Mouse (Mus musculus): Measurements from ENCODE around the gene Mlycd. TPM values are rescaled to one million over a fixed set of nuclear protein-coding genes. Genes with fewer than 3 reads are reported as not detected.

Mlycd gene
- polyA plus RNA-seq, 1 experiment from 2014 or later = 15.3 TPM

- Histone ChIP-seq H3K27me3 (no peaks in the 10 kb centered on the region), H3K4me3 (replicated peaks) (no peak overlapping the region), H3K4me2 (replicated peaks) (no peak overlapping the region), H3K9me3 (replicated peaks) (no peaks in the 10 kb centered on the region), H3K27ac (replicated peaks) (peak overlapping the region; percentile 40; the same call in 1 of the 2 replicates), H3K9ac (no peak overlapping the region), H3K4me1 (peaks cover 51% of the 10 kb centered on the region), H3K36me3 (no peaks in the 10 kb centered on the region)
- 70% methylated on average over 10 of the region's 10 CpGs for WGBS
- no peak for ATAC-seq (ENCODE audit: insufficient number of reproducible peaks, low FRiP score, low TSS enrichment, low read depth)
Observed at GRCm38 (mm10) chr8:119424740-119425139, 30.1 kb downstream of the Mlycd start.

- Histone ChIP-seq H3K9ac (no peak overlapping the region), H3K36me3 (no peaks in the 10 kb centered on the region), H3K27ac (replicated peaks) (peak overlapping the region; percentile 39; the same call in 1 of the 2 replicates), H3K4me3 (replicated peaks) (no peak overlapping the region), H3K4me1 (peaks cover 50% of the 10 kb centered on the region), H3K4me2 (replicated peaks) (no peak overlapping the region), H3K9me3 (replicated peaks) (no peaks in the 10 kb centered on the region), H3K27me3 (no peaks in the 10 kb centered on the region)
- WGBS = 82% methylated on average over 10 of the region's 10 CpGs
- no peak for ATAC-seq (ENCODE audit: insufficient number of reproducible peaks, low FRiP score, low TSS enrichment, low read depth)
Observed at GRCm38 (mm10) chr8:119425533-119425932, 30.9 kb downstream of the Mlycd start.

DNA sequence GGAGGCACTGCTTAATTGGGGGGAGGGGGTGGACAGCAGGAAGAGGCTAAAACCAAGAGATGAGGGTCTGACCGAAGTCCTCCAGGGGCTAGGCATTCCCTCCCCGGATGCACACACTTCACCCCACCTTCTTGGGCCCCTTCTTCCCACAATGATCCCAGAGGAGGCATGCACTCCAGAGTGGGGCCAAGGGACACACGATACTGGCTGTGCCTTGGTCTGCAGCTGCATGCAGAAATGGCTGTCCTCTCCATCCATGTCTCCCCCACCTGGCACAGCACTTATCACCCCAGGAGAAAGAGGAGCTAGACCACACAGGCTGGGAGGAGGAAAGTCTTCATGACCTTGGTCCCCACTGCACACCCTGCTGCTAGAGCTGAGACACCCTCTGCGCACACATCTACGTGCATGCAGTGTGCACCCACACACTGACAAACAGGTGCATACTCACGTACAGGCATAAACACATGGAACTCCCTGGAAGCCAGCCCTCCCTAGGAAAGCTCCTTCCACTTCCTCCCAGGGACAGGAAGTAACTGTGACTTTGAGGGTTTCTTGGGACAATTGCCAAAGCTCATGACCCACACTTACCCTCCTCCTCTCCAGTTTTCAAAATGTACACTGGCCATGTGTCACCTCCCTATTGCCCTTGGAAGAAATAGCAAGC is 31.5 kb downstream of the Mlycd start:
- H3K4me2 ChIP-seq (replicated peaks) = no peak overlapping the region
- H3K27ac ChIP-seq (replicated peaks) = peak overlapping the region; percentile 39; the same call in 1 of the 2 replicates
- H3K4me1 ChIP-seq = peaks cover 50% of the 10 kb centered on the region
- no peak for ATAC-seq (ENCODE audit: insufficient number of reproducible peaks, low FRiP score, low TSS enrichment, low read depth)
- H3K27me3 ChIP-seq = no peaks in the 10 kb centered on the region
- H3K36me3 ChIP-seq = no peaks in the 10 kb centered on the region
- no peak overlapping the region for H3K4me3 ChIP-seq (replicated peaks)
- H3K9ac ChIP-seq = no peak overlapping the region
- WGBS = 80% methylated on average over 6 of the region's 6 CpGs
- H3K9me3 ChIP-seq (replicated peaks) = no peaks in the 10 kb centered on the region

DNA sequence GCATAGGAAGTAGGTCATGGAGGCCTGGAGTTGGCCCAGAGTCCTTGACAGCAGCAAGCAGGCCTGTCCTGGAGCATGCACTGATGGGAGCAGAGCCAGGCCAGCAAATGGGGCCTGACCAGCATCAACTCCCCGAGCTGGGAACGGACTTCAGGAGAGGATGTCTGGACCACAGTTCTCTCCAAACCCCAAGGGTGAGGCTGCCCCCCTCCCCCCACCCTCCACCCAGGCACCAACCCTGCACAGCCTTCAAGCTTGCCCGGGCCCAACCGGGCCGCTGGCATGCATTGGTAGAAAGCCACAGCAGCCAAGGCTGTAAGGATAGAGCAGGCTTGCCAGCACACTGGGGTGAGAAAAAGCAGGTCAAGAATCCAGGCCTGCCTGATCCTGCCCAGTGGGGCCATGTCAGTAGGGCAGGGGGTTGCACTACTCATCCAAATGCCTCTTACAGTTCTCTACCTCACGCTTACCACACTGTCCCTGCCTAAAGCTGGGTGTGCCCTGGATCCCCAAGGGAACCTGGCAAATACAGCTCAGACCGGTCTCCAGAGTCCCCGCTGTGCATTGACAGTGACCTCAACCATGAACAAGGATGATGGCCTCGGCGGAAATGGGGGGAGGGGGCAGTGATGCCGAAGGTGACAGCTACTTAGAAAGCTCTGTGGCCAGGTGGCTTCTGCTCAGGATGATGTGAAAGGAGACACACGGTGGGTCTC is 33.1 kb downstream of the Mlycd start:
- no peak overlapping the region for H3K9ac ChIP-seq
- 60% methylated on average over 12 of the region's 12 CpGs for WGBS
- H3K4me3 ChIP-seq (replicated peaks) = no peak overlapping the region
- no peak overlapping the region for H3K27ac ChIP-seq (replicated peaks)
- H3K27me3 ChIP-seq = no peaks in the 10 kb centered on the region
- H3K4me1 ChIP-seq = peaks cover 34% of the 10 kb centered on the region
- H3K36me3 ChIP-seq = no peaks in the 10 kb centered on the region
- no peaks in the 10 kb centered on the region for H3K9me3 ChIP-seq (replicated peaks)
- no peak for ATAC-seq (ENCODE audit: insufficient number of reproducible peaks, low FRiP score, low TSS enrichment, low read depth)
- no peak overlapping the region for H3K4me2 ChIP-seq (replicated peaks)

GRCm38 (mm10) chr8:119428350-119428740 is 33.7 kb downstream of the Mlycd start:
- Histone ChIP-seq H3K27me3 (no peaks in the 10 kb centered on the region), H3K9ac (no peak overlapping the region), H3K9me3 (replicated peaks) (no peaks in the 10 kb centered on the region), H3K36me3 (no peaks in the 10 kb centered on the region), H3K4me3 (replicated peaks) (no peak overlapping the region), H3K27ac (replicated peaks) (no peak overlapping the region), H3K4me2 (replicated peaks) (no peak overlapping the region), H3K4me1 (peaks cover 34% of the 10 kb centered on the region)
- no peak for ATAC-seq (ENCODE audit: insufficient number of reproducible peaks, low FRiP score, low TSS enrichment, low read depth)
- WGBS = 54% methylated on average over 7 of the region's 7 CpGs

DNA sequence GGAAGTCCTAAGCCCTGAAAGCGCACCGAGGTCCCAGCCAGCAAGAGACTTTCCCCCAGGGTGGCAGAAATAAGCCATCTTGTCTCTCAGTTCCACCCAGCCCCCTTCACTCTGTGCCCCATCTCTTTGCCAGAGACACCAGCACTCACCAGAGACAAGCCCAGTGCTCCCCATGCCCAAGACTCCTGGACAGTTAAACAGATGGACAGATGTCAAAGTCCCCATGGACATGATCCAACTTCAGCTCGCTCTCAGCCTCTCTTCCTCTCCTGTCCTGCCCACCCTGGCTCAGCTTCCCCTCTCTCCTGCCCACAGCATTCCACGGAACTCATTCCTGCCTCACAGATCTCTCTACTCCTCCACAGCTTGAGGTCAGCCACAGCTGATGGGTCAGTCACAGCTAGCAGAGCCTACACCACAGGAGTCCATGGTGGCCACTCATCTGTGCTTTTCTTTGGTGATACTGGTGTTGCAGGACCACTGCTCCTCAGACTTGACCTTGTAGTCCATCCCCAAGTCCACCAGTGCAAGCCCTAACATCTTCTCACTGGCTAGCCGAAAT is 34.2 kb downstream of the Mlycd start:
- peaks cover 30% of the 10 kb centered on the region for H3K4me1 ChIP-seq
- no peak overlapping the region for H3K27ac ChIP-seq (replicated peaks)
- no peak for ATAC-seq (ENCODE audit: insufficient number of reproducible peaks, low FRiP score, low TSS enrichment, low read depth)
- H3K9ac ChIP-seq = no peak overlapping the region
- H3K4me2 ChIP-seq (replicated peaks) = no peak overlapping the region
- H3K36me3 ChIP-seq = no peaks in the 10 kb centered on the region
- no peaks in the 10 kb centered on the region for H3K27me3 ChIP-seq
- no peak overlapping the region for H3K4me3 ChIP-seq (replicated peaks)
- no peaks in the 10 kb centered on the region for H3K9me3 ChIP-seq (replicated peaks)
- 76% methylated on average over 5 of the region's 5 CpGs for WGBS

GRCm38 (mm10) chr8:119429552-119429951 is 34.9 kb downstream of the Mlycd start:
- H3K27me3 ChIP-seq = no peaks in the 10 kb centered on the region
- no peak overlapping the region for H3K4me3 ChIP-seq (replicated peaks)
- 62% methylated on average over 3 of the region's 3 CpGs for WGBS
- no peaks in the 10 kb centered on the region for H3K9me3 ChIP-seq (replicated peaks)
- ATAC-seq (ENCODE audit: insufficient number of reproducible peaks, low FRiP score, low TSS enrichment, low read depth) = no peak
- H3K36me3 ChIP-seq = no peaks in the 10 kb centered on the region
- H3K9ac ChIP-seq = no peak overlapping the region
- H3K4me2 ChIP-seq (replicated peaks) = no peak overlapping the region
- peaks cover 23% of the 10 kb centered on the region for H3K4me1 ChIP-seq
- no peak overlapping the region for H3K27ac ChIP-seq (replicated peaks)

GRCm38 (mm10) chr8:119430250-119430649 is 35.6 kb downstream of the Mlycd start:
- no peak for ATAC-seq (ENCODE audit: insufficient number of reproducible peaks, low FRiP score, low TSS enrichment, low read depth)
- whole genome bisulfite sequencing = 55% methylated on average over 8 of the region's 8 CpGs

DNA sequence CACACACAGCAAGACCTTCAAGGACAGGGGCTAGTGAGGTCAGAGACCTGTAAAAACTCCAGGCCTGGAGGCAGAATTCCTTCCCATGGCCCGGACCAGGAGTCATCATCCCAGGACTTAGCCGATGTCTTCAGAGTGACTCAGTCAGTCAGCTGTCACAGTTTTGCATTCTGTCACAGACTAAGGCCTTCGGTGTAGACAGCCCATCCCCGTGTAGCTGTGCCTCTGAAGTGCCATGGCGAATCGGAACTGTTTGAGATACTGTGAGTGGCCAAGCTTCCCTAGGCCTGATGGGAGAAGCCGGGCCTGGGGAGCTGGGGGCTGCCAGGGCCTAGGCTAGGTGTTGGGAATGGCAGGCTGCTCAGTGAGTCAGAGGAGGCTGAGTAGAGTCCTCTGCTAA is 36.0 kb downstream of the Mlycd start:
- no peaks in the 10 kb centered on the region for H3K27me3 ChIP-seq
- H3K36me3 ChIP-seq = no peaks in the 10 kb centered on the region
- no peak overlapping the region for H3K27ac ChIP-seq (replicated peaks)
- no peak overlapping the region for H3K4me3 ChIP-seq (replicated peaks)
- WGBS = 66% methylated on average over 7 of the region's 7 CpGs
- no peak overlapping the region for H3K9ac ChIP-seq
- ATAC-seq (ENCODE audit: insufficient number of reproducible peaks, low FRiP score, low TSS enrichment, low read depth) = no peak
- peaks cover 19% of the 10 kb centered on the region for H3K4me1 ChIP-seq
- H3K4me2 ChIP-seq (replicated peaks) = no peak overlapping the region
- no peaks in the 10 kb centered on the region for H3K9me3 ChIP-seq (replicated peaks)

More at GRCm38 (mm10) chr8:119430250-119430649, 35.6 kb downstream of the Mlycd start:
- Histone ChIP-seq H3K4me3 (replicated peaks) (no peak overlapping the region), H3K36me3 (no peaks in the 10 kb centered on the region), H3K27me3 (no peaks in the 10 kb centered on the region), H3K4me2 (replicated peaks) (no peak overlapping the region), H3K4me1 (peaks cover 19% of the 10 kb centered on the region), H3K27ac (replicated peaks) (no peak overlapping the region), H3K9ac (no peak overlapping the region), H3K9me3 (replicated peaks) (no peaks in the 10 kb centered on the region)

- no peak overlapping the region for H3K9ac ChIP-seq
- ATAC-seq (ENCODE audit: insufficient number of reproducible peaks, low FRiP score, low TSS enrichment, low read depth) = no peak
- H3K27me3 ChIP-seq = no peaks in the 10 kb centered on the region
- no peak overlapping the region for H3K4me2 ChIP-seq (replicated peaks)
- H3K27ac ChIP-seq (replicated peaks) = no peak overlapping the region
- WGBS = 48% methylated on average over 3 of the region's 3 CpGs
- no peaks in the 10 kb centered on the region for H3K36me3 ChIP-seq
- peaks cover 22% of the 10 kb centered on the region for H3K4me1 ChIP-seq
- no peaks in the 10 kb centered on the region for H3K9me3 ChIP-seq (replicated peaks)
- no peak overlapping the region for H3K4me3 ChIP-seq (replicated peaks)
Observed at GRCm38 (mm10) chr8:119432372-119432771, 37.7 kb downstream of the Mlycd start.

GRCm38 (mm10) chr8:119433582-119434174 is 39.0 kb downstream of the Mlycd start, which contains the start of gene Osgin1:
TSS of gene Osgin1 (plus strand) at chr8:119434124.
- ATAC-seq (ENCODE audit: insufficient number of reproducible peaks, low FRiP score, low TSS enrichment, low read depth) = no peak
- H3K9ac ChIP-seq = no peak within 1 kb of the TSS
- no peak within 1 kb of the TSS for H3K27ac ChIP-seq (replicated peaks)
- no peaks in the 10 kb centered on the region for H3K9me3 ChIP-seq (replicated peaks)
- H3K27me3 ChIP-seq = no peaks in the 10 kb centered on the region
- H3K4me2 ChIP-seq (replicated peaks) = no peak within 1 kb of the TSS
- no peak within 1 kb of the TSS for H3K4me3 ChIP-seq (replicated peaks)
- 90% methylated on average over 13 of the region's 13 CpGs for WGBS
- H3K36me3 ChIP-seq = no peaks in the 10 kb centered on the region
- H3K4me1 ChIP-seq = peaks cover 12% of the 10 kb centered on the region

All from embryonic facial prominence, embryonic 15.5 days (tissue).